Mouse (Mus musculus) cerebellum, adult 9-11 months (tissue): ENCODE data around the gene Hdac4.

Experiments
- DNase-seq: peaks from one replicate; pipeline ENCODE4 v3.0.0; 2022

Gene Hdac4

DNA sequence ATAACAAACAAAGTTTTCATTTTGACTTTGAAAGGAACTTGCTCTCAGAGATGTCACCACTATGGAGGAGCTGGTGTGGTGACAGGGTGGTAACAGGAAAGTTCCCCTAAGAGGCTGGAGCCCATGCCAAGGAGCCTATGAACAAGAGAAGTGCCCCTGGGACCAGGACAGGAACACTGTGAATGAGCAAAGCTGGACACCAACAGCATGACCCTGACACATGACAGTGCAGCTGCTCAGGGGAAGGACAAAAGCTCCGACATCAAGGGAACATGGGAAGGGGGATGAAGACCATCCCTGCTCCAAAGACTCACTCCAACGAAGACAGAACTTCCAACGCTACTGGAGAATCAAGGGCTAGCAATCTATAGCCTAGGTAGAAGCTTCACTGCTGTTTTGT lies 97.0 kb downstream of the Hdac4 start:
- no peak for DNase-seq

- DNase-seq, result no peak
These were observed 98.4 kb downstream of the Hdac4 start for GRCm38 (mm10) chr1:92096991-92097525.

DNA sequence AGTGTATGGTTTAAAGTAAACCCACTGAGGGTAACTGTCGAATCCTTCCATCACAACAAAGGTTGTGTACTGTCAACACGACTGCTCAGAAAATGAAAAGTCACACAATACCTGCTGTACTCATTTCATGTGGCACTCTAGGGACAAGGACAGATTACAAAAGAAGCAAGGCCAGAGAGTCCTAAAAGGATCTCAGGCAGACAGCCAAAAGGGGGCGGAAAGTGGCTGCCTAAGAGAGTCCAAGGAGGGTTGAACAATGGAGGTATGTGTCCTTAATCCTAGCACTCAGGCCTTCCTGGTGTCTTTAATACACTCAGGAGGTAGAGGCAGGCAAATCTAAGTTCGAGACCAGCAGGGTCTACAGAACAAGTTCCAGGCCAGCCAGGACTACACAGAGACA lies 103.2 kb downstream of the Hdac4 start:
- DNase-seq, result no peak

DNA sequence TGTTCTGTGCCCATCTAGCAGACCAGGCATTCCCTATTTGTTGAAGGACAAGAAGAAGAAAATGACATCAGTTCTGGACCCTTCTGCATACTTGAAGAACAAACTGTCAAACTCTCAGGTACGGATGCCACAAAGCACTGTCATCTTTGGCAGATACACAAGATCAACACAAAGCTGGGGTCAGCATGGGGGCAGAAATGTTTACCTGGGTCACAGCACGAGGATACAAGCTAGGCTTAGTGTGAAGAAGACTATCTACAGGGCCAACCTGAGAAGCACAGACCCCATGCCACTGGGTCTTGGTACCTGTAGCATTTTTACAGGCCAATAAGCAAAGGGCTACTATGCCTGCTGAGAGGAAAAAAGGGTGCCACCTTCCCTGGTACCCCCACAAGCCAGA lies 107.7 kb downstream of the Hdac4 start:
- DNase-seq, result no peak

- no peak for DNase-seq
These were observed 108.2 kb downstream of the Hdac4 start for GRCm38 (mm10) chr1:92087343-92087742.

DNA sequence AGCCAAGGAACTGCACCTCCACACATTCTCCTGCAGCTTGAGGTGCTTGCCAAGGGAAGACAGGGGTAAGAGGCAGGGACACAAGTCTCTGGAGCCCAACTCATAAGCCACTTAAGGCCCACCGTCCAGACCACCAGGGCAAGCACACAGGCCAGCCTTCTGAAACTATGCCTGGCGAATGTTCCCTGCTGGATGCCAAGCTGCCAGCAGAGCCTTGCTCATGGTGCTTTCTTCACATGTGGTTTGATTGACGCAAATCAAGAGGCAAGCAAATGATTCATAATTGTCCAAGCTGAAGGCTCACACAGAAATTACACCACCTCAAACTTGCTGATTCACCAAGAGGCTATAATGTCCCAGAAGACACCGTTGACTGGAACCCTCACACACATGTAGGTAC lies 108.7 kb downstream of the Hdac4 start:
- no peak for DNase-seq

GRCm38 (mm10) chr1:92086277-92086813 lies 109.2 kb downstream of the Hdac4 start:
- DNase-seq, result no peak

DNA sequence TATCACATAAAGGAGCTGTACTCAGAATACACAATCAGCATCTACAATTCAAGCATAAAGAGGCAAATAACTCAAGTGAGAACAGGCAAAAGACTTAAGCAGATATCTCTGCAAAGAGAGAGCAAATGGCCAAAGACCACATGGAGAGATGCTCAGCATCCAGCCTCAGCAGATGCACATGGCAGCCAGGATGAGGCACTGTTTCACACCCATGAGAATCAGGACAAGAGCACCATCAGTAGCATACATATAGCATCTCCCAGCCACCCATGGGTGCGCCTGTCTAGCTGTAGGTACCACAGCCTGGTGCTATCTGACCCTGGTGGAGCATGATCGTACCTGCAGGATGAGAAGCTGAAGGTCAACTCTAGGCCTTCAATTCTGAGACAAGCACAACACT lies 110.8 kb downstream of the Hdac4 start:
- DNase-seq, result no peak

DNA sequence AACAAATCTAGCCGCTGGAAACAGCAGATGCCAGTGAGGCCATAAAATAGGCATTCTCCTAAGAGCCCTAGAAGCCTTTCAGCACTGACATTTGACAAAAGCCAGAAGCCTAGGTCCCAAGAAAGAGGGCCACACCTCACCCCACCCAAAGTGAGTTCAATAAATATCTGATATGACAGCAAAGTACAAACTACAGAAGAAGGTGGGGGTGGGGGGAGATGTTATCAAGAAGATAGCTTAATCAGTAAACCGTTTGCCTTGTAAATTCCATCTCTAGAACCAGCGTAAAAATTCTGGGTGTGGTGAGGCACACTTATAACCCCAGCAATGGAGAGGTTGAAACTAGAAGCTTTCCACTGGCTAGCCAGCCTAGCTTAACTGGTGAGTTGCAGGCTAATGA lies 111.5 kb downstream of the Hdac4 start:
- DNase-seq, result no peak

DNA sequence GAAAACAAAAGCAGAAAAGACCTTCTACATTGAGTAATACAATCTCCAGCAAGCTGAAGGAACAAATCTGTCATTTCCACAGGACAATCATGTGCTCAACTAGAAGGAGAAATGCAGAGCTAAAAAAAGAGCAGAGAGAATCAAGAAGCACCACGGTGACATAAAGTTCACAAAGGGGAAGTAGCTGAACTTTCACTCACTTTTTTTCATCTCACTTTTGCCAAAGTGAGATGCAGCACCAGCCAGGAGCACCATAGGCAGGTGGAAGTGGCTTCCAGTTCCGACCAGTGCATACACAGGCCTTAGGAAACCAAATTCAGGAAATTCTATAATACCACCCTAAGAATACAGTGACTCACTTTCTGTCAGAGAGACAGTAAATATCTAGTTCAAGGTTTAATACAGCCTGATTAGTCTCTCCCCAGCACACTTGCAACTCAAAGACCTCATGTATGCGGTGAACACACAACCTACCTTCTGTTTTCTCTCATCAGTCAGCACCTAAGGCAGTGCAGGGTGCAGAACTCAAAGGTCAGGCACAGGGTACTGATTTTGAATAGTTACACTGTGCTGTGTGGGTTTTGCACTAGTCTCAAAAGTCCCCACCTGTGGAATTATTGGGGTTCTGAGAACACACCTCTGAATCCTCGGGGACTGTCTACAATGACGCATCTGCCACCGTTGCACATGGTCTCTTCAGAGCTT lies 112.5 kb downstream of the Hdac4 start:
- no peak for DNase-seq

DNA sequence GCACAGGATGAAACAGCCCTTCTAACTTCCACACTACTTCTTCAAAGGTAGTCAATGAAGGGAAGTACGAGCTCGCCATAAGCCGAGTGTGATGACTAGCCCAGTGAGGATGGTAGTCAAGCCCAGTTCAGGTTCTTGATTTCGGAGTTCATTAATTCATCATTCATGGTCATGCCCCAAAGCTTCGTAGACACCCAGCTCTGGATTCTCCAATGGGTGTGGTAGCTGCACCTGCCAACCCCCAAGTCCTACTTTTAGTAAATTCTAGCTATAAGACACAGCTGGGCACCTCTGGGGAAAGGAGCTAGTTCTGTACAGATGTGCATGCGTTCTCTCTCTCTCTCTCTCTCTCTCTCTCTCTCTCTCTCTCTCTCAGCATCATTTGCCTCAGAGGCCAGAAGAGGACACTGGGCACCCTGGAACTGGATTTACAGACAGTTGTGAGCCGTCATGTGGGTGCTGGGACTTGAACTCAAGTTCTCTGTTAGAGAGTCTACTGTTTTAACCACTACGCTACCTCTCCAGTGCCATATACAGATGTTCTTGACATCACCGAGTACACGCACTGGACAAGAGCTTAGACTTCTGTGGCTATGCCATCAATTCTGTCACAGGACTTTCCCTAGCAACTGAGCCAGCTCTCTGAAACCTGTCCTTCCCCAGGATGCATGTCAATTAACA lies 113.2 kb downstream of the Hdac4 start:
- no peak for DNase-seq

DNA sequence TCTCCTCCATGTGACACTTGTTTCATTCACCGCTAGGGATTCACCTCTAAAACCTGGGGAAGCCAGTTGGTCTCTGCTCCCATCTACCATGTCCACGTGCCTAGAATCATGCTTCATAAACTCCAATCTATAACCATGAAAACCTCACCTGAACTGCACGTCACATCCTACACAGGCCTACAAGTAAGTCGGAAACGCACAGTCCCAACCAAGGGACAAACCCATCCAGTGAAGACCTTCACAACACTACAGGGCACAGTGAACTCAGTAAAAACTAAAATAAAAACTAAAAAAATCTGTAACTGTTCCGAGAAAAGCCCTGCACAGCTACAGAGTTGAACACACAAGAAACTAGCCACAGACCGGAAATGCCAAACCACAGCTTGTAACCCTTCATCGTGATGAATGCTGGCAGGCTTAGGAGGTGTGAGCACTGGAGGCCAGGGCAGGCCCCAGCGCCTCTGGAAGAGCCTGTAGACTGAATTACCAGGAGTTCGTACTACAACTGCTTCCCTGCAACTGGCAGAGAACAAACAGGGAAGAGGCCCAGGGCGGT lies 115.4 kb downstream of the Hdac4 start:
- DNase-seq, result no peak

DNA sequence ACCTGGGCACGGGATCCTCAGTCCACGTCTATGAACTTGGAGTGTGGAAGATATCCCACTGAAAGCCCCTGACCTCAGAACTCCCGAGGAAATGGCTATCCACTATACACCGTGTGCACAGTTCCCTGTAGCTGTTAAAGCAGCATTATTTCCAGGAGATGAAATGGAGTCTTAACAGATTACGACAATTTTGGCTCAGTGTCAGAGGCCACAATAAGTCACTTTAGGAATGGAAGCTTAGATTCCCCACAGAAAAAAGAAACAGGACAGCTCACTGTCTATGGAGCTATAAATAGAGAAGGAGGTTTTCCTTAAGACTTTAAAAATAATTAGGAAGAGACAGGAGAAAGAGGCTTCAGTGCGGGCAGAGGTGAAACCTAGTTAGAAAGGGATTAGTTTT lies 120.2 kb downstream of the Hdac4 start:
- DNase-seq, result no peak

GRCm38 (mm10) chr1:92074655-92075054 lies 120.8 kb downstream of the Hdac4 start:
- no peak for DNase-seq

DNA sequence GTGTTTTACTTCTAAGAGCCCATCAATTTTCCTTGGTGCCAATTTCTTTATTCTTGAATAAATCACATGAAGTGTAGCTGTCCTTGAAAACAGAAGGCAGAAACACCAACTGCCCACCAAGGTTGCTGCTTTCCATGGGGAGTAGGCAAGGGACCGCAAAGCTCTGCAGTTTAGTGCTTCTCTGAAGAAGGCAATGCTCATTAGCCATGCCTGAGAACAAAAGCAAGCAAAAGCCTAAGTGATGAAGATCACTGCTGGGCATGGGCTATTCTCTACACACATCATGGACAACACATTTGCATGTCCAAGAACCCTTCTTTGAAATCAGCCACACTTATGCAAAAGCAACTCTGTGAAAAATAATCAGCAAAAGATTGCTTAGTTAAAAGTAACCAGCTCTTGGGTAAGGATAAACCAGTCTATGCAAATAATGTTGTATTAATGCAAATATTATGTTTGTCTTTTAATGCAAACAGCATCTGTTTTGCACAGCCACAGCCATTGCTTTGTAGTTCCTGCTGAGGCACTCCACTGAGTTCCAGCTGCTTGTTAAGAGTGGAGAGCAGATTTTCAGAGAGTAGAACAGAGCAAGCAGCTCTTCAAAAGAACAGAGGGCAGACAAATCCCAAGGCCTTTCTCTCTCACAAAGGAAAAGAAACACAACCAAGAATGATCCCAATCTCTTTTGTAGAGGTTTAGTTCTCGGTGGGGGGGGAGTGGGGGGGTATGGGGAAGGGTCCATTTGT lies 125.4 kb downstream of the Hdac4 start:
- DNase-seq, result no peak

- DNase-seq, result no peak
These were observed 126.0 kb downstream of the Hdac4 start for GRCm38 (mm10) chr1:92069464-92069863.

GRCm38 (mm10) chr1:92064307-92064706 lies 131.2 kb downstream of the Hdac4 start:
- no peak for DNase-seq

GRCm38 (mm10) chr1:92063271-92063670 lies 132.2 kb downstream of the Hdac4 start:
- peak; percentile 59 for DNase-seq

- no peak for DNase-seq
These were observed 134.1 kb downstream of the Hdac4 start for GRCm38 (mm10) chr1:92061198-92062073.

DNA sequence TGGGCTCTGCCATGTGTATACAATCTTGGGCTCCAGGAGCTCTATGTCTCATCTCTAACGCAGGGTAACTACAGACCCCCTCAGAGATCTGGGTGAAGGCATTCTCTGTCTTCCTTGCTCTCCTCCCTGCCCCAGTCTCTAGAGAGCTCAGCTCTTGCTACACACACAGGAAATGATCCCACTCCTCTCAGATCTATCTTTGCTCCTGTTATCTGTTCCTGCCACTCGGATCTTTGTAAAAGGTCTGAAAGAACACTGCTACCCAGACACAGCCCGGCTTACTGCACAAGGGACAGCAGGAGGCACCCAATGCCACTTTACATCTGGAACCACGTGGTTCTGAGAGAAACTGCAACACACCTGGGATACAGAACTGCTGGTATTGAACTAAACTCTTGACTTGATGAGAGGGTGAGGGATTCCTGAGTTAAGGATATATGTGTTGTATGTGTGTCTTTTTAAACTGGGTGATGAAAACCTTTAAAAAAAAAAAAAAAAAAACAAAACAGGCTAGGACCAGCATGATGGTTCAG lies 134.9 kb downstream of the Hdac4 start:
- DNase-seq, result no peak

DNA sequence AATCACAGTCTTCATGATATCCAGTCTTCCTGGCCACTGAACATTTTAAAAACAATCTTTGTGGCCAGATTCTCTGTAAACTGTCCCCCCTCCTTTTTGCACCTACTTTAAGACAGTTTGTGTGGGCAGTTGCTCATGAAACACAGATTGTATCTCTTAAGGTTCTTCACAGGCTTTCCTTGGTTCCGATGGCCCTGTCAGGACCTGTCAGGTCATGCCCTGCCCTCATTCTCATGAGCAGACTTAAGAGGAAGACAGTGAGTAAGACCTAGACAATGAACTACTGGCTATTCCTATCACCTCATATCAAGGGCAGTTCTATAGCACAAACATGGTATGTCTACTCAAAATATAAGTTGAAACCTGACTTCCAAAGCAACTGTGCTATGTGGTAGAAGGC lies 135.9 kb downstream of the Hdac4 start:
- DNase-seq, result no peak
